Mouse (Mus musculus) midbrain, postnatal 0 days (tissue): ENCODE measurements around the gene Vapa. TPM values are rescaled to one million over a fixed set of nuclear protein-coding genes. Genes with fewer than 3 reads are reported as not detected.

ENCODE experiments used
- ATAC-seq: fragments of 200-750 bp; cut with Nextera tagmentation; 2 replicates; pipeline ENCODE4 v1.8.0; 2017; ENCODE audit warnings: moderate number of reproducible peaks, mild to moderate bottlenecking, moderate TSS enrichment, moderate library complexity; ENCODE audit not compliant: low FRiP score
- DNase-seq: peaks from one replicate; pipeline ENCODE4 v3.0.0-alpha.2; 2015; ENCODE audit warnings: low spot score
- H3K27ac ChIP-seq: fragments of 300-500 bp; sonication (generic); 2 replicates; pipeline ENCODE4 v1.5.1; 2014; ENCODE audit warnings: low read depth, mild to moderate bottlenecking, low read length, mixed read lengths
- H3K27me3 ChIP-seq: fragments of 300-500 bp; sonication (generic); 2 replicates; pipeline ENCODE4 v1.6.1; 2014; ENCODE audit warnings: low read length, control low read depth, mixed read lengths; ENCODE audit not compliant: insufficient read depth
- H3K36me3 ChIP-seq: fragments of 300-500 bp; sonication (generic); 2 replicates; pipeline ENCODE4 v1.6.1; 2014; ENCODE audit warnings: low read length, control low read depth, mixed read lengths; ENCODE audit not compliant: insufficient read depth
- H3K4me1 ChIP-seq: fragments of 300-500 bp; sonication (generic); 2 replicates; pipeline ENCODE4 v1.6.1; 2014; ENCODE audit warnings: mild to moderate bottlenecking, control low read depth, antibody characterized with exemption, low read length, mixed read lengths; ENCODE audit not compliant: insufficient read depth
- H3K4me2 ChIP-seq: fragments of 300-500 bp; sonication (generic); 2 replicates; pipeline ENCODE4 v1.6.1; 2014; ENCODE audit warnings: low read depth, mild to moderate bottlenecking, low read length, mixed read lengths; ENCODE audit not compliant: poor library complexity, severe bottlenecking
- H3K4me3 ChIP-seq: fragments of 300-500 bp; sonication (generic); 2 replicates; pipeline ENCODE4 v1.5.1; 2014; ENCODE audit warnings: low read depth, mild to moderate bottlenecking, low read length, moderate library complexity
- H3K9ac ChIP-seq: fragments of 300-500 bp; sonication (generic); replicated peaks from 2 replicates; pipeline ENCODE4 v1.6.1; 2014; ENCODE audit warnings: mild to moderate bottlenecking, low read length, moderate library complexity, mixed read lengths; ENCODE audit not compliant: poor library complexity, severe bottlenecking
- H3K9me3 ChIP-seq: fragments of 300-500 bp; sonication (generic); 2 replicates; pipeline ENCODE4 v1.6.1; 2016; ENCODE audit warnings: low read length, control low read depth
- CTCF ChIP-seq: IDR thresholded peaks from 2 replicates; pipeline ENCODE4 v1.5.1; 2016; ENCODE audit warnings: antibody characterized with exemption, mild to moderate bottlenecking
- WGBS: fragments of 180-500 bp; shearing (Covaris S2); extraction: QIAGEN DNeasy Blood & Tissue Kit; methylation state at CpG from one replicate; pipeline ENCODE4 v1.1.7; 2014; 5-methylcytosine and 5-hydroxymethylcytosine counted together
- polyA plus RNA-seq: library from polyadenylated mRNA; unstranded; fragments of >200 nt; fragmentation: Nextera tagmentation; extraction: Ambion mirVana; gene quantifications from 2 replicates; pipeline ENCODE4 v1.2.1, GENCODE M21; 2015
- total RNA-seq: library from RNA; depleted of rRNA; stranded (reverse); fragments of >200 nt; gene quantifications from 2 replicates; pipeline ENCODE4 v1.2.3, GENCODE M21; 2014

Vapa gene
- total and polyA plus RNA-seq, 2 experiments from 2014 or later: 124 to 315 TPM

- H3K27me3 ChIP-seq: no peaks in the 10 kb centered on the region
- ATAC-seq: no peak
- 75% methylated on average over 4 of the region's 4 CpGs for WGBS
Observed at GRCm38 (mm10) chr17:65655608-65656007, 42.3 kb upstream of the Vapa start.

DNA sequence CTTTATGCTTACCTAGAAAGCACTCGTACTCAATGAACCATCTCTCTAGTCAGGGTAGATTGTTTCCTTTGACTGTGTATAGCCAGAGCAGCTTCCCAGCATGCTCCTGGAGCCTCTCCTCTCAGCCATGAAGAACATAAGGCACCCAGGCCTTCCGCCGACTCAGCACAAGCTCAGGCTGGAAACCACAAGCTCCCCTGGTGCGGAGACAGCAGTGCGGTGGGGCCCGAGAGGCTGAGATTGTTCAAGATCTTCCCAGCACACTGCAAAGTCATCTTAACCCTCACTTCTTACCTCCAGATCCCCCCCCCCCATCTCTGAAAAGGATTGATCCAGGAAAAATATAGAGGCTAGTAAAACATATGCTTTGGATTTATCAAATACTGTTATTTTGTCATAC, 37.2 kb upstream of the Vapa start:
- no peak overlapping the region for H3K4me3 ChIP-seq
- no peaks in the 10 kb centered on the region for H3K27me3 ChIP-seq
- no peak overlapping the region for H3K27ac ChIP-seq
- no peaks in the 10 kb centered on the region for H3K9me3 ChIP-seq
- H3K9ac ChIP-seq: no peak overlapping the region
- ATAC-seq (no peak), DNase-seq (no peak)
- no peak for TF ChIP-seq CTCF
- H3K4me2 ChIP-seq: no peak overlapping the region
- peaks cover 6% of the 10 kb centered on the region for H3K36me3 ChIP-seq
- WGBS: 92% methylated on average over 6 of the region's 6 CpGs
- H3K4me1 ChIP-seq: no peaks in the 10 kb centered on the region

More at GRCm38 (mm10) chr17:65655608-65656007, 42.3 kb upstream of the Vapa start:
- H3K4me1 ChIP-seq: no peaks in the 10 kb centered on the region
- H3K4me2 ChIP-seq: no peak overlapping the region
- no peaks in the 10 kb centered on the region for H3K9me3 ChIP-seq
- no peak overlapping the region for H3K9ac ChIP-seq
- no peak overlapping the region for H3K27ac ChIP-seq
- TF ChIP-seq CTCF: no peak
- DNase-seq: no peak
- H3K4me3 ChIP-seq: no peak overlapping the region
- H3K36me3 ChIP-seq: peaks cover 6% of the 10 kb centered on the region

GRCm38 (mm10) chr17:65649175-65649493, 35.8 kb upstream of the Vapa start:
- TF ChIP-seq CTCF: no peak
- Histone ChIP-seq H3K27me3 (no peaks in the 10 kb centered on the region), H3K4me2 (no peak overlapping the region), H3K9ac (no peak overlapping the region), H3K4me1 (no peaks in the 10 kb centered on the region), H3K9me3 (no peaks in the 10 kb centered on the region), H3K4me3 (no peak overlapping the region), H3K27ac (no peak overlapping the region), H3K36me3 (peaks cover 6% of the 10 kb centered on the region)
- WGBS: 84% methylated on average over 2 of the region's 2 CpGs
- no peak for DNase-seq
- ATAC-seq: no peak

DNA sequence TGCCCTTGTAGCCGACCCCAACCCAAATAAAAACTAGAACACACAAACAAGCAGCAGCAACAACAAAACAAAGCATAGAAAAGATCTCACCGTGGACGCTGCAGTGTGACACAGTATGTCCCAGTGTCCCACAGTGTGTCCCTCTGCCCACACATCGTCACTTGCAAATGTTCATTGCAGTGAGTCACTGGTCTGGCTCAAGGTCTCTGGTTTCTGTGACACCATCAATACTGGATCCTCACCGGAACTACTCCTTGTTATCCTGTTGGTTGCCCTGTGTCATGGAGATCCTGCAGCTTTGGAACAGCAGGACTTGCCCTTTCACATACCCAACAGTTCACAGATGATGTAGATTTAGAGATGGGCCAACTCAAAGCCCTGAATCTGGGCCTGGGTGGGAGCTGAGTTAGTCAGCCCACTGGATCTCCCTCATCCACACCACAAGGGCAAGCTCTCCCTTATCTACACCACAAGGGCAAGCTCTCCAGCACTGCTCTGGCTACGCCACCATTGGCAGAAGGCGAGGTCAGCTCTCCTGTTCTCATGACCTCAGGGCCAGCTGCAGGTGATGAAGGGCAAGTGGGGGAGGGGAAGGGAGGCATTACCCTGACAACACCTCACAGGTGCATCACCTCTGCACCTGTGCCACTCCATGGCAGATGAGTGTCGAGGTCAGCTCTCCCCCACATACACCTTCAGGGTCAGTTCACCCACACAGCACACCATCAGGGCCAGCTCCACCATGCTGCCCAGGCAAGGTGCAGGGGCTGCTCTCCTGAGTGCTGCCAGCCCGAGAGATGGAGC, 35.2 kb upstream of the Vapa start:
- peaks cover 6% of the 10 kb centered on the region for H3K36me3 ChIP-seq
- no peak overlapping the region for H3K27ac ChIP-seq
- H3K27me3 ChIP-seq: no peaks in the 10 kb centered on the region
- H3K9ac ChIP-seq: no peak overlapping the region
- 87% methylated on average over 9 of the region's 9 CpGs for WGBS
- H3K9me3 ChIP-seq: no peaks in the 10 kb centered on the region
- no peak overlapping the region for H3K4me3 ChIP-seq
- H3K4me1 ChIP-seq: no peaks in the 10 kb centered on the region
- ATAC-seq (no peak), DNase-seq (no peak)
- no peak for TF ChIP-seq CTCF
- no peak overlapping the region for H3K4me2 ChIP-seq

- H3K9me3 ChIP-seq: no peaks in the 10 kb centered on the region
- 43% methylated on average over 5 of the region's 5 CpGs for whole genome bisulfite sequencing
- H3K4me3 ChIP-seq: no peak overlapping the region
Observed at GRCm38 (mm10) chr17:65647961-65648360, 34.6 kb upstream of the Vapa start.

DNA sequence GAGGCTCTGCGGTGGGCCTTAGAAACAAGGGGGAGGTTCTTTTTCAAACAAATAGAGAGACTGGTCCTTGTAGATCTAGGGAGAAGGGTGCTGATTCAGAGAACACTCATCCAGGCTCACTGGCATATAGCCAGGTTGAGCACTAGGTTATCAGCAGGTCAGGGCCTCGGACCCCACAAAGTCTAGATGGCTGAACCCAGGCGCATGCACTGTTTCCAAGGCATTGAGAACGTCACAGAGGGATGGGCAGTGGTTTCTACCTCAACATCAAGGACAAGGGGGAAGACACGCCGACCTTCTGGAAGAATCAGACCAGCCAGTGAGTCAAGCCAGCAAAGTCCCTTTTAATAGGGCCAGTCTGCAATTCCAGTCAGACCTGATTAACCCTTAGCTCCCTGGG, 33.9 kb upstream of the Vapa start:
- 71% methylated on average over 6 of the region's 6 CpGs for WGBS

More at GRCm38 (mm10) chr17:65647961-65648360, 34.6 kb upstream of the Vapa start:
- DNase-seq (no peak), ATAC-seq (no peak)
- Histone ChIP-seq H3K36me3 (peaks cover 6% of the 10 kb centered on the region), H3K9ac (no peak overlapping the region), H3K4me2 (no peak overlapping the region), H3K27me3 (no peaks in the 10 kb centered on the region), H3K27ac (no peak overlapping the region), H3K4me1 (peaks cover under 1% of the 10 kb centered on the region; the same call in 1 of the 2 replicates)
- no peak for TF ChIP-seq CTCF

More for the DNA sequence above, 33.9 kb upstream of the Vapa start:
- peaks cover 5% of the 10 kb centered on the region for H3K36me3 ChIP-seq
- no peak overlapping the region for H3K27ac ChIP-seq
- H3K27me3 ChIP-seq: no peaks in the 10 kb centered on the region
- H3K9me3 ChIP-seq: no peaks in the 10 kb centered on the region
- TF ChIP-seq CTCF: no peak
- DNase-seq (no peak), ATAC-seq (no peak)
- no peak overlapping the region for H3K4me3 ChIP-seq
- peaks cover 7% of the 10 kb centered on the region; the same call in 1 of the 2 replicates for H3K4me1 ChIP-seq
- no peak overlapping the region for H3K4me2 ChIP-seq
- no peak overlapping the region for H3K9ac ChIP-seq
